Mouse (Mus musculus): Measurements from ENCODE around the gene Alk. TPM values are rescaled to one million over a fixed set of nuclear protein-coding genes. Genes with fewer than 3 reads are reported as not detected.

The Alk gene
- polyA plus RNA-seq, 1 experiment, result not detected

GRCm38 (mm10) chr17:72087261-72087703 lies 517.1 kb downstream of the Alk start:
- WGBS, result 89% methylated on average over 12 of the region's 12 CpGs

GRCm38 (mm10) chr17:72081396-72081795 lies 523.0 kb downstream of the Alk start:
- 80% methylated on average over 2 of the region's 2 CpGs for WGBS
- Histone ChIP-seq H3K36me3 (ENCODE audit: control insufficient read depth, insufficient read depth, low read length) (no peaks in the 10 kb centered on the region), H3K4me3 (ENCODE audit: extremely low read depth, insufficient read depth, insufficient read length) (no peak overlapping the region), H3K27me3 (ENCODE audit: control insufficient read depth, insufficient read depth, low read length) (no peaks in the 10 kb centered on the region), H3K27ac (ENCODE audit: insufficient read depth, low read length) (no peak overlapping the region), H3K4me1 (ENCODE audit: control insufficient read depth, insufficient read depth, insufficient read length) (no peaks in the 10 kb centered on the region)
- no peak for TF ChIP-seq POLR2A (IDR thresholded peaks at IDR 0.05; ENCODE audit: low read depth, low read length)
- TF ChIP-seq CTCF (IDR thresholded peaks at IDR 0.05; ENCODE audit: extremely low read depth, insufficient read depth, insufficient read length, insufficient replicate concordance), result no peak
- DNase-seq (ENCODE audit: low read depth in 1 of 2, low spot score in 2 of 2), result no peak

More at GRCm38 (mm10) chr17:72087261-72087703, 517.1 kb downstream of the Alk start:
- no peak for TF ChIP-seq CTCF (IDR thresholded peaks at IDR 0.05; ENCODE audit: extremely low read depth, insufficient read depth, insufficient read length, insufficient replicate concordance)
- TF ChIP-seq POLR2A (IDR thresholded peaks at IDR 0.05; ENCODE audit: low read depth, low read length), result no peak
- H3K4me1 ChIP-seq (ENCODE audit: control insufficient read depth, insufficient read depth, insufficient read length), result no peaks in the 10 kb centered on the region
- no peaks in the 10 kb centered on the region for H3K27me3 ChIP-seq (ENCODE audit: control insufficient read depth, insufficient read depth, low read length)
- no peak overlapping the region for H3K27ac ChIP-seq (ENCODE audit: insufficient read depth, low read length)
- H3K4me3 ChIP-seq (ENCODE audit: extremely low read depth, insufficient read depth, insufficient read length), result no peak overlapping the region
- no peaks in the 10 kb centered on the region for H3K36me3 ChIP-seq (ENCODE audit: control insufficient read depth, insufficient read depth, low read length)
- DNase-seq (ENCODE audit: low read depth in 1 of 2, low spot score in 2 of 2), result no peak

GRCm38 (mm10) chr17:72076306-72076921 lies 528.0 kb downstream of the Alk start:
- TF ChIP-seq CTCF (IDR thresholded peaks at IDR 0.05; ENCODE audit: extremely low read depth, insufficient read depth, insufficient read length, insufficient replicate concordance) (no peak), POLR2A (IDR thresholded peaks at IDR 0.05; ENCODE audit: low read depth, low read length) (no peak)
- H3K27me3 ChIP-seq (ENCODE audit: control insufficient read depth, insufficient read depth, low read length), result no peaks in the 10 kb centered on the region
- H3K36me3 ChIP-seq (ENCODE audit: control insufficient read depth, insufficient read depth, low read length), result no peaks in the 10 kb centered on the region
- no peak for DNase-seq (ENCODE audit: low read depth in 1 of 2, low spot score in 2 of 2)
- H3K27ac ChIP-seq (ENCODE audit: insufficient read depth, low read length), result no peak overlapping the region
- H3K4me1 ChIP-seq (ENCODE audit: control insufficient read depth, insufficient read depth, insufficient read length), result no peaks in the 10 kb centered on the region
- no peak overlapping the region for H3K4me3 ChIP-seq (ENCODE audit: extremely low read depth, insufficient read depth, insufficient read length)
- 53% methylated on average over 12 of the region's 12 CpGs for WGBS

GRCm38 (mm10) chr17:72071871-72072270 lies 532.6 kb downstream of the Alk start:
- Histone ChIP-seq H3K36me3 (ENCODE audit: control insufficient read depth, insufficient read depth, low read length) (no peaks in the 10 kb centered on the region), H3K4me3 (ENCODE audit: extremely low read depth, insufficient read depth, insufficient read length) (no peak overlapping the region), H3K27me3 (ENCODE audit: control insufficient read depth, insufficient read depth, low read length) (no peaks in the 10 kb centered on the region), H3K27ac (ENCODE audit: insufficient read depth, low read length) (no peak overlapping the region), H3K4me1 (ENCODE audit: control insufficient read depth, insufficient read depth, insufficient read length) (no peaks in the 10 kb centered on the region)
- 6% methylated on average over 1 of the region's 1 CpGs for WGBS
- TF ChIP-seq CTCF (IDR thresholded peaks at IDR 0.05; ENCODE audit: extremely low read depth, insufficient read depth, insufficient read length, insufficient replicate concordance) (no peak), POLR2A (IDR thresholded peaks at IDR 0.05; ENCODE audit: low read depth, low read length) (no peak)
- no peak for DNase-seq (ENCODE audit: low read depth in 1 of 2, low spot score in 2 of 2)

GRCm38 (mm10) chr17:72068176-72068575 lies 536.3 kb downstream of the Alk start:
- Histone ChIP-seq H3K27ac (ENCODE audit: insufficient read depth, low read length) (no peak overlapping the region), H3K4me3 (ENCODE audit: extremely low read depth, insufficient read depth, insufficient read length) (no peak overlapping the region), H3K36me3 (ENCODE audit: control insufficient read depth, insufficient read depth, low read length) (no peaks in the 10 kb centered on the region), H3K4me1 (ENCODE audit: control insufficient read depth, insufficient read depth, insufficient read length) (no peaks in the 10 kb centered on the region), H3K27me3 (ENCODE audit: control insufficient read depth, insufficient read depth, low read length) (no peaks in the 10 kb centered on the region)
- no peak for DNase-seq (ENCODE audit: low read depth in 1 of 2, low spot score in 2 of 2)
- WGBS, result 86% methylated on average over 6 of the region's 6 CpGs
- TF ChIP-seq CTCF (IDR thresholded peaks at IDR 0.05; ENCODE audit: extremely low read depth, insufficient read depth, insufficient read length, insufficient replicate concordance) (no peak), POLR2A (IDR thresholded peaks at IDR 0.05; ENCODE audit: low read depth, low read length) (no peak)

GRCm38 (mm10) chr17:72062978-72063377 lies 541.4 kb downstream of the Alk start:
- DNase-seq (ENCODE audit: low read depth in 1 of 2, low spot score in 2 of 2), result no peak
- WGBS, result 87% methylated on average over 3 of the region's 3 CpGs
- Histone ChIP-seq H3K36me3 (ENCODE audit: control insufficient read depth, insufficient read depth, low read length) (no peaks in the 10 kb centered on the region), H3K4me3 (ENCODE audit: extremely low read depth, insufficient read depth, insufficient read length) (no peak overlapping the region), H3K27ac (ENCODE audit: insufficient read depth, low read length) (no peak overlapping the region), H3K27me3 (ENCODE audit: control insufficient read depth, insufficient read depth, low read length) (no peaks in the 10 kb centered on the region), H3K4me1 (ENCODE audit: control insufficient read depth, insufficient read depth, insufficient read length) (no peaks in the 10 kb centered on the region)
- TF ChIP-seq CTCF (IDR thresholded peaks at IDR 0.05; ENCODE audit: extremely low read depth, insufficient read depth, insufficient read length, insufficient replicate concordance), result no peak

GRCm38 (mm10) chr17:72059312-72059711 lies 545.1 kb downstream of the Alk start:
- Histone ChIP-seq H3K4me1 (ENCODE audit: control insufficient read depth, insufficient read depth, insufficient read length) (no peaks in the 10 kb centered on the region), H3K4me3 (ENCODE audit: extremely low read depth, insufficient read depth, insufficient read length) (no peak overlapping the region), H3K36me3 (ENCODE audit: control insufficient read depth, insufficient read depth, low read length) (no peaks in the 10 kb centered on the region), H3K27me3 (ENCODE audit: control insufficient read depth, insufficient read depth, low read length) (no peaks in the 10 kb centered on the region), H3K27ac (ENCODE audit: insufficient read depth, low read length) (no peak overlapping the region)
- TF ChIP-seq CTCF (IDR thresholded peaks at IDR 0.05; ENCODE audit: extremely low read depth, insufficient read depth, insufficient read length, insufficient replicate concordance), result no peak
- TF ChIP-seq POLR2A (IDR thresholded peaks at IDR 0.05; ENCODE audit: low read depth, low read length), result no peak
- 65% methylated on average over 7 of the region's 7 CpGs for WGBS
- DNase-seq (ENCODE audit: low read depth in 1 of 2, low spot score in 2 of 2), result no peak
